Mouse (Mus musculus) thymus, adult 2 months (tissue): ENCODE measurements around the gene Slc6a16.

ENCODE experiments used
- CTCF ChIP-seq: fragments of 200-500 bp; IDR thresholded peaks from 2 replicates; pipeline ENCODE4 v1.5.1; 2012; ENCODE audit warnings: mild to moderate bottlenecking, control low read depth, low read length, moderate library complexity, borderline replicate concordance; ENCODE audit not compliant: control insufficient read depth, poor library complexity, insufficient read depth; ENCODE audit errors: extremely low read depth
- POLR2A ChIP-seq: fragments of 200-500 bp; IDR thresholded peaks from 2 replicates; pipeline ENCODE4 v1.6.1; 2012; ENCODE audit warnings: mild to moderate bottlenecking, low read length, control low read depth, moderate library complexity; ENCODE audit not compliant: control insufficient read depth, poor library complexity, insufficient read depth; ENCODE audit errors: extremely low read depth

GRCm38 (mm10) chr7:45302626-45303025 is 61.7 kb downstream of the Slc6a16 start:
- no peak for TF ChIP-seq CTCF
- no peak for TF ChIP-seq POLR2A
